Mouse (Mus musculus) CH12.LX (cell line): ENCODE measurements around the gene Fam71f2.

Source experiments
- CTCF ChIP-seq, 2 experiments: IDR thresholded peaks in 1 of 2; conservative IDR thresholded peaks in 1 of 2; 2 replicates each; pipeline ENCODE4 v1.5.1; 2011 to 2012; ENCODE audit warnings: low read depth in 2 of 2, low read length in 2 of 2, improper control_type of control experiment in 1 of 2, inconsistent platforms in 1 of 2, mild to moderate bottlenecking in 1 of 2, moderate library complexity in 1 of 2
- EP300 ChIP-seq: IDR thresholded peaks from 2 replicates; pipeline ENCODE4 v1.6.1; 2011; ENCODE audit warnings: low read length, improper control_type of control experiment
- MAFK ChIP-seq: IDR thresholded peaks from 2 replicates; pipeline ENCODE4 v1.6.1; 2011; ENCODE audit warnings: low read length, improper control_type of control experiment; ENCODE audit not compliant: insufficient replicate concordance
- POLR2A ChIP-seq: IDR thresholded peaks from 2 replicates; pipeline ENCODE4 v1.6.1; 2011; ENCODE audit warnings: low read depth, mild to moderate bottlenecking, improper control_type of control experiment, low read length
- POLR2AphosphoS2 ChIP-seq: IDR thresholded peaks from 2 replicates; pipeline ENCODE4 v1.6.1; 2011; ENCODE audit warnings: low read depth, low read length, improper control_type of control experiment
- SIN3A ChIP-seq: IDR thresholded peaks from 2 replicates; pipeline ENCODE4 v1.6.1; 2012; ENCODE audit warnings: low read length, improper control_type of control experiment, inconsistent platforms
- UBTF ChIP-seq: IDR thresholded peaks from 2 replicates; pipeline ENCODE4 v1.6.1; 2012; ENCODE audit warnings: low read depth, mild to moderate bottlenecking, inconsistent platforms, low read length, improper control_type of control experiment, moderate library complexity

GRCm38 (mm10) chr6:29246585-29246984 is 32.8 kb upstream of the Fam71f2 start:
- TF ChIP-seq POLR2A = no peak
- TF ChIP-seq POLR2AphosphoS2 = no peak
- no peak for TF ChIP-seq CTCF (conservative IDR thresholded peaks at IDR 0.05 in 1 of 2, IDR thresholded peaks at IDR 0.05 in 1 of 2; ENCODE audit: low read depth in 2 of 2, low read length in 2 of 2)
- no peak for TF ChIP-seq MAFK
- TF ChIP-seq EP300 = no peak
- no peak for TF ChIP-seq UBTF
- TF ChIP-seq SIN3A = no peak
